Mouse (Mus musculus): ENCODE data around the gene Gsk3a. TPM values are rescaled to one million over a fixed set of nuclear protein-coding genes. Genes with fewer than 3 reads are reported as not detected.

The Gsk3a gene
- total RNA-seq, 1 experiment = 38.2 TPM

DNA sequence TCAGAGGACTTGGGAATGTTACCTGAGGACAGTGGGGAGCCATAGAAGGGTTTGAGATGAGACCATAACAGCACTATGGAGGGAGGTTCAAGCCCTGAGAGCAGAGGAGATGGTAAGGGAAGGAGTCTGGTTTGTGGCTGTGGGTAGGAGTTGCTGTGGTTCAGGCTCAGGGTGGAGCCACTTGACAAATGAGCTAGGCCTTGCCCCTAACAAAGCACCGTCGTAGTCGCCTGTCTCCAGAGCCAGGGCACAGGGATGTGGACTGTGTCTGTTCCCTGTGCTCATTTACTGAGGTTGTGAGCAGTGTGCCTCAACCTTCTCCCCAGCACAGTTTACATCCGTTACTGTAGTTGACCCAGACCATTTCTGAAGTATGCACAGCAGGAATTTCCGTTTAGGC is 36.9 kb upstream of the Gsk3a start:
- H3K27ac ChIP-seq (ENCODE audit: insufficient read depth, low read depth, low read length, poor library complexity, severe bottlenecking) = no peak overlapping the region
- DNase-seq (ENCODE audit: low read depth, low spot score) = no peak
- no peak overlapping the region for H3K9ac ChIP-seq (ENCODE audit: insufficient read depth, low read depth, low read length, poor library complexity, severe bottlenecking)
- no peaks in the 10 kb centered on the region for H3K9me3 ChIP-seq (ENCODE audit: control insufficient read depth, insufficient read depth, low read depth, low read length)
- H3K4me3 ChIP-seq (ENCODE audit: insufficient read depth in 1 of 2, low read depth in 1 of 2, low read length in 2 of 2, poor library complexity in 1 of 2, severe bottlenecking in 1 of 2) = no peak overlapping the region
- peaks cover 12 to 53% of the 10 kb centered on the region in 2 experiments for H3K4me1 ChIP-seq (ENCODE audit: control insufficient read depth in 2 of 2, insufficient read depth in 2 of 2, low read length in 2 of 2, poor library complexity in 1 of 2)
- no peaks in the 10 kb centered on the region for H3K36me3 ChIP-seq (ENCODE audit: control insufficient read depth, insufficient read depth, low read length, poor library complexity, severe bottlenecking)
- TF ChIP-seq ZNF384 (IDR thresholded peaks at IDR 0.05; ENCODE audit: low read depth, low read length) = no peak
- no peak for TF ChIP-seq ZC3H11A (IDR thresholded peaks at IDR 0.05; ENCODE audit: borderline replicate concordance, low read depth, low read length)
- no peak for TF ChIP-seq MAFK (IDR thresholded peaks at IDR 0.05; ENCODE audit: insufficient read depth, low read depth, low read length)
- no peak for TF ChIP-seq HCFC1 (IDR thresholded peaks at IDR 0.05; ENCODE audit: borderline replicate concordance, insufficient read depth, low read length)
- TF ChIP-seq CHD2 (IDR thresholded peaks at IDR 0.05; ENCODE audit: low read depth, low read length) = no peak
- in situ Hi-C loops (cut with MboI; ENCODE audit: low sequenced_read_pairs in 2 of 2, unreplicated experiment in 2 of 2) = no loop called here

DNA sequence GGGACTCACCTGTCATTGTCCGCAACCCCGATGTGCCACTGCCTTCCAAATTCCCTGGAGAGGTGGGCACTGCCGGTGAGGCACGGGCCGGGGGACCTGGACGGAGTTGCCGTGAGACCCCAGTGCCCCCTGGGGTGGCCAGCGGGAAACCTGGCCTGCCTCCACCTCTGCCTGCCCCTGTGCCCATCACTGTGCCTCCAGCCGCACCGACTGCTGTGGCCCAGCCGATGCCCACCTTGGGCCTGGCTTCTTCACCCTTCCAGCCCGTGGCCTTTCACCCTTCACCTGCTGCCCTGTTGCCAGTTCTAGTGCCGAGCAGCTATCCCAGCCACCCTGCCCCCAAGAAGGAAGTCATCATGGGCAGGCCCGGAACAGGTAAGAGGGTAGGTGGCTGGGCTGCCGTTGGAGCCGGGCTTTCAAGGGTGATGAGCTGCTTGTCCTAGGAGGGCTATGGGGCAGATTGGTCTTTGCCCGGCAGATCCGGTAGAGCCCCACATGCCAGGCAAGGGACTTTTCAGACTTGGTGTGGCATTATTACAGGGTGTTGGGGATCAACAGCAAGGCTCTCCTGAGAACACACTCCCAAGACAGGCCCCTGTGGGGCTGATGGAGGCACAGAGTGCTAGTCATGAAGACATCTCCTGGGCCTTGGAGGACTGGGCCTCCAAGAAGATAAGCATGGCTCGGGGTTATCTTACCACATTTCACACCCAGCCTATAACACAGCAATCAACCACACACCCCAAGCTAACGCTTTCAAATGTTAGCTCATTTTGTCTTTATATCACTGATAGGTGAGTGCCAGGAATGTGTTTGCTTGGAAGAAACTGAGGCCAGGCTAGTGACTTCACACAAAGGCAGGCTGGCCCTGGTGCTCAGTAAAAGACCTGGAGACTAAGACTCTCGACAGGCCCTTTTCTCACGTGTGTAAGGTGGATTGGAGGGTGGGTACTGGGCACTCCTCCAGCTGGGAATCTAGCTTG is 35.9 kb upstream of the Gsk3a start:
- H3K9ac ChIP-seq (ENCODE audit: insufficient read depth, low read depth, low read length, poor library complexity, severe bottlenecking) = no peak overlapping the region
- TF ChIP-seq MAFK (IDR thresholded peaks at IDR 0.05; ENCODE audit: insufficient read depth, low read depth, low read length) = no peak
- no peak for TF ChIP-seq HCFC1 (IDR thresholded peaks at IDR 0.05; ENCODE audit: borderline replicate concordance, insufficient read depth, low read length)
- no peak for TF ChIP-seq CHD2 (IDR thresholded peaks at IDR 0.05; ENCODE audit: low read depth, low read length)
- TF ChIP-seq ZNF384 (IDR thresholded peaks at IDR 0.05; ENCODE audit: low read depth, low read length) = no peak
- no peak for TF ChIP-seq ZC3H11A (IDR thresholded peaks at IDR 0.05; ENCODE audit: borderline replicate concordance, low read depth, low read length)
- in situ Hi-C loops (cut with MboI; ENCODE audit: low sequenced_read_pairs in 2 of 2, unreplicated experiment in 2 of 2) = no loop called here
- peaks cover 12 to 58% of the 10 kb centered on the region in 2 experiments for H3K4me1 ChIP-seq (ENCODE audit: control insufficient read depth in 2 of 2, insufficient read depth in 2 of 2, low read length in 2 of 2, poor library complexity in 1 of 2)
- H3K36me3 ChIP-seq (ENCODE audit: control insufficient read depth, insufficient read depth, low read length, poor library complexity, severe bottlenecking) = no peaks in the 10 kb centered on the region
- peak overlapping the region; percentile 39 to 42; a peak in 2 of 4 replicates for H3K4me3 ChIP-seq (ENCODE audit: insufficient read depth in 1 of 2, low read depth in 1 of 2, low read length in 2 of 2, poor library complexity in 1 of 2, severe bottlenecking in 1 of 2)
- DNase-seq (ENCODE audit: low read depth, low spot score) = no peak
- no peaks in the 10 kb centered on the region for H3K9me3 ChIP-seq (ENCODE audit: control insufficient read depth, insufficient read depth, low read depth, low read length)
- H3K27ac ChIP-seq (ENCODE audit: insufficient read depth, low read depth, low read length, poor library complexity, severe bottlenecking) = no peak overlapping the region

DNA sequence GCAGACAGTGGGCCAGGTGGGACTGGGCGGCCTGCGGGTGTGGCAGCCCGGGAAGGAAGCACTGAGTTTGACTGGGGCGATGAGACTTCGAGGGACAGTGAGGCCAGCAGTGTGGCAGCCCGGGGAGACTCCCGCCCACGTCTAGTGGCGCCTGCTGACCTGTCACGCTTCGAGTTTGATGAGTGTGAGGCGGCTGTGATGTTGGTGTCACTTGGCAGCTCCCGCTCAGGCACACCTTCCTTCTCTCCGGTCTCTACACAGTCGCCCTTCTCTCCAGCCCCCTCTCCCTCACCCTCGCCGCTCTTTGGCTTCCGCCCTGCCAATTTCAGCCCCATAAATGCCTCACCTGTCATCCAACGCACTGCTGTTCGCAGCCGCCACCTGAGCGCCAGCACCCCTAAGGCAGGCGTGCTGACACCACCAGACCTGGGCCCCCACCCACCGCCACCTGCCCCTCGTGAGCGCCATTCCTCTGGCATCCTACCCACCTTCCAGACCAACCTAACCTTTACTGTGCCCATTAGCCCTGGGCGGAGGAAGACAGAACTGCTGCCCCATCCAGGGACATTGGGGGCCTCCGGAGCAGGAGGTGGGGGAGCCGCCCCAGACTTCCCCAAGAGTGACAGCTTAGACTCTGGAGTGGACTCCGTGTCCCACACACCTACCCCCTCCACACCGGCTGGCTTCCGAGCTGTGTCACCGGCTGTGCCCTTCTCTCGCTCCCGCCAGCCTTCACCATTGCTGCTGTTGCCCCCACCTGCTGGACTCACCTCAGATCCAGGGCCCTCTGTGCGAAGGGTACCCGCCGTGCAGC is 35.0 kb upstream of the Gsk3a start:
- Histone ChIP-seq H3K4me1 (ENCODE audit: control insufficient read depth in 2 of 2, insufficient read depth in 2 of 2, low read length in 2 of 2, poor library complexity in 1 of 2) (peaks cover 9 to 58% of the 10 kb centered on the region in 2 experiments; a peak in 3 of 4 replicates), H3K9me3 (ENCODE audit: control insufficient read depth, insufficient read depth, low read depth, low read length) (no peaks in the 10 kb centered on the region), H3K36me3 (ENCODE audit: control insufficient read depth, insufficient read depth, low read length, poor library complexity, severe bottlenecking) (no peaks in the 10 kb centered on the region), H3K27ac (ENCODE audit: insufficient read depth, low read depth, low read length, poor library complexity, severe bottlenecking) (no peak overlapping the region), H3K4me3 (ENCODE audit: insufficient read depth in 1 of 2, low read depth in 1 of 2, low read length in 2 of 2, poor library complexity in 1 of 2, severe bottlenecking in 1 of 2) (peak overlapping the region; percentile 39 to 42; a peak in 3 of 4 replicates), H3K9ac (ENCODE audit: insufficient read depth, low read depth, low read length, poor library complexity, severe bottlenecking) (peak overlapping the region; percentile 34; the same call in 1 of the 2 replicates)
- no peak for DNase-seq (ENCODE audit: low read depth, low spot score)
- no peak for TF ChIP-seq ZC3H11A (IDR thresholded peaks at IDR 0.05; ENCODE audit: borderline replicate concordance, low read depth, low read length)
- no peak for TF ChIP-seq CHD2 (IDR thresholded peaks at IDR 0.05; ENCODE audit: low read depth, low read length)
- TF ChIP-seq ZNF384 (IDR thresholded peaks at IDR 0.05; ENCODE audit: low read depth, low read length) = no peak
- TF ChIP-seq MAFK (IDR thresholded peaks at IDR 0.05; ENCODE audit: insufficient read depth, low read depth, low read length) = no peak
- no peak for TF ChIP-seq HCFC1 (IDR thresholded peaks at IDR 0.05; ENCODE audit: borderline replicate concordance, insufficient read depth, low read length)
- in situ Hi-C loops (cut with MboI; ENCODE audit: low sequenced_read_pairs in 2 of 2, unreplicated experiment in 2 of 2) = no loop called here

DNA sequence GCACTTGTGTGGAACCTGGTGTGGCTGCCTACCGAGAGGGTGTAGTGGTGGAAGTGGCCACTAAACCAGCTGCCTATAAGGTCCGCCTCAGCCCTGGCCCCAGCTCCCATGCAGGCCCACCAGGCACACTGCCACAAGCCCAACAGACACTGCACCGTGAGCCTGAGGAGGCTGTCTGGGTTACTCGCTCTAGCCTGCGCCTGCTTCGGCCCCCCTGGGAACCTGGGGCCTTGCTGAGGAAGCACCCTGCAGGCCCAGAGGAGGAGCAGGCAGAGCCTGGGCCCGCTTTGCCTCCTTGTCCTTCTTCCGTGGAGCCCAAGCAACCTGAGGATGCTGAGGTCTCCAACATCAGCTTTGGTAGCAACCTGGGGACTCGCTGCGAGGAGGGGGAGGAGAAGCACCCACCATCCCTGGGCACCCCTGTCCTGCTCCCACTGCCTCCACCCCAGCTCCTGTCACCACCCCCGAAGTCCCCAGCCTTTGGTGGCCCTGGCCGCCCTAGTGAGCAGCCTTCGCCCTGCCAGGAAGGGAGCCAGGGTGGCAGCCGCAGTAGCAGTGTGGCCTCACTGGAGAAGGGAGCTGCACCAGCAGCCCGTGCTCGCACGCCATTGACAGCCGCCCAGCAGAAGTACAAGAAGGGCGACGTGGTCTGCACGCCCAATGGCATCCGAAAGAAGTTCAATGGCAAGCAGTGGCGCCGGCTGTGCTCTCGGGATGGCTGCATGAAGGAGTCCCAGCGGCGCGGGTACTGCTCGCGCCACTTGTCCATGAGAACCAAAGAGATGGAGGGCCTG is 34.2 kb upstream of the Gsk3a start:
- H3K9me3 ChIP-seq (ENCODE audit: control insufficient read depth, insufficient read depth, low read depth, low read length) = no peaks in the 10 kb centered on the region
- H3K4me3 ChIP-seq (ENCODE audit: insufficient read depth in 1 of 2, low read depth in 1 of 2, low read length in 2 of 2, poor library complexity in 1 of 2, severe bottlenecking in 1 of 2) = peak overlapping the region; percentile 39 to 42; a peak in 2 of 4 replicates
- in situ Hi-C loops (cut with MboI; ENCODE audit: low sequenced_read_pairs in 2 of 2, unreplicated experiment in 2 of 2) = no loop called here
- no peaks in the 10 kb centered on the region for H3K36me3 ChIP-seq (ENCODE audit: control insufficient read depth, insufficient read depth, low read length, poor library complexity, severe bottlenecking)
- DNase-seq (ENCODE audit: low read depth, low spot score) = no peak
- peaks cover 9 to 56% of the 10 kb centered on the region in 2 experiments; a peak in 3 of 4 replicates for H3K4me1 ChIP-seq (ENCODE audit: control insufficient read depth in 2 of 2, insufficient read depth in 2 of 2, low read length in 2 of 2, poor library complexity in 1 of 2)
- no peak overlapping the region for H3K27ac ChIP-seq (ENCODE audit: insufficient read depth, low read depth, low read length, poor library complexity, severe bottlenecking)
- no peak for TF ChIP-seq MAFK (IDR thresholded peaks at IDR 0.05; ENCODE audit: insufficient read depth, low read depth, low read length)
- TF ChIP-seq ZNF384 (IDR thresholded peaks at IDR 0.05; ENCODE audit: low read depth, low read length) = no peak
- TF ChIP-seq HCFC1 (IDR thresholded peaks at IDR 0.05; ENCODE audit: borderline replicate concordance, insufficient read depth, low read length) = no peak
- no peak for TF ChIP-seq ZC3H11A (IDR thresholded peaks at IDR 0.05; ENCODE audit: borderline replicate concordance, low read depth, low read length)
- TF ChIP-seq CHD2 (IDR thresholded peaks at IDR 0.05; ENCODE audit: low read depth, low read length) = no peak
- no peak overlapping the region for H3K9ac ChIP-seq (ENCODE audit: insufficient read depth, low read depth, low read length, poor library complexity, severe bottlenecking)

Data from ES-E14 (cell line).